Mouse (Mus musculus) layer of hippocampus, postnatal 14 days (tissue): ENCODE measurements around the gene Tlnrd1. TPM values are rescaled to one million over a fixed set of nuclear protein-coding genes. Genes with fewer than 3 reads are reported as not detected.

Source experiments
- DNase-seq, 2 experiments: peaks; one replicate each; pipeline ENCODE4 v3.0.0; 2021 to 2022; ENCODE audit warnings: low spot score in 2 of 2, mixed read lengths in 1 of 2
- total RNA-seq, 2 experiments: library from RNA; stranded (reverse); gene quantifications; 2 replicates each; pipeline ENCODE4 v1.2.3; 2021

Tlnrd1 gene
- total RNA-seq, 2 experiments from 2014 or later, result 16.7 to 17.4 TPM

- DNase-seq, result no peak
Measured at GRCm38 (mm10) chr7:83884921-83885532, 922 bp upstream of the Tlnrd1 start.

GRCm38 (mm10) chr7:83883276-83884020, 657 bp downstream of the Tlnrd1 start:
- peak; percentile 44 to 46 for DNase-seq

- peak in 1 of 2 experiments; percentile 45 for DNase-seq
Measured at GRCm38 (mm10) chr7:83882633-83883275, 1.4 kb downstream of the Tlnrd1 start.

DNA sequence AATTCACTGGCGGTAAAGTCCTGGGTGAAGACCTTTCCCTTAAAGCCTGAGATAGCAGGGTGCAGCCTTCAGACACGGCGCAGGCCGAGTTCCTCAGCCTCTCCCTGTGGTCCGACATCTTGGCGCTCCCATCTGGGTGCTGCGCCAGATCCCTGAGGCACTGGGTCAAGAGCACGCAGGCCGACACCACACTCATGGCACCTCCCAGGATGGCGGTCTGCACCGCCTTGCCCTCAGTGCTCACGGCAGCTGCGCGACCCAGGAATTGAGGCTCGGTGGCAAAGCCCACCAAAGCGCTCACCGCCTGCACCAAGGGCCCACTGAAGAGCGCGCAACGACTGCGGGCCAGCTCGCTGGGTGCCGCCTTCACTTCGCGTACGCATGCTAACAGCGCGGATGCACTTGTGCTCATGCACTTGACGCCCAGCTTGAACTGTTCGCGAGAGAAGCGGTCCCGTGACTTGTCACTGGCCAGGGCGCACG, 1.9 kb downstream of the Tlnrd1 start:
- DNase-seq, result no peak

- peak in 1 of 2 experiments; percentile 12 for DNase-seq
Measured at GRCm38 (mm10) chr7:83878676-83879448, 5.2 kb downstream of the Tlnrd1 start.

DNA sequence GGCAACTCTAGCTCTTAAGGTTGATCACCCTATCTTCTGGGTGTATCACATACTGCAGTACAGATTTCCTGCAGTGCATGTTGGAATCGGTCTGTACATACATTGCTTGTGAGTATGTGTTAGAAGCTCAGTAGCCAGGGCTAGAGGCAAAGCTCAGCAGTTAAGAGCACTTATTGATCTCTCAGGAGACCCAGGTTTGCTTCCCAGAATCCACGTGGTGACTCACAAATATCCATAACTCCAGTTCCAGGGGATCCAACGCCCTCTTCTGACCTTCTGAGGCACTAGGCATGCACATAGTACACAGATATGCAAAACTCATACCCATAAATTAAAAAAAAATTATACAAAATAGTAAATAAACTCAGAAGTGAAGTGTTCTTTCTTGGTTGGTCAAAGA, 7.0 kb downstream of the Tlnrd1 start:
- no peak for DNase-seq

- no peak for DNase-seq
Measured at GRCm38 (mm10) chr7:83869839-83870543, 14.1 kb downstream of the Tlnrd1 start.

GRCm38 (mm10) chr7:83868200-83868599, 15.9 kb downstream of the Tlnrd1 start:
- DNase-seq, result no peak

- no peak for DNase-seq
Measured at GRCm38 (mm10) chr7:83863554-83863953, 20.6 kb downstream of the Tlnrd1 start.

- no peak for DNase-seq
Measured at GRCm38 (mm10) chr7:83859378-83860083, 24.6 kb downstream of the Tlnrd1 start.

DNA sequence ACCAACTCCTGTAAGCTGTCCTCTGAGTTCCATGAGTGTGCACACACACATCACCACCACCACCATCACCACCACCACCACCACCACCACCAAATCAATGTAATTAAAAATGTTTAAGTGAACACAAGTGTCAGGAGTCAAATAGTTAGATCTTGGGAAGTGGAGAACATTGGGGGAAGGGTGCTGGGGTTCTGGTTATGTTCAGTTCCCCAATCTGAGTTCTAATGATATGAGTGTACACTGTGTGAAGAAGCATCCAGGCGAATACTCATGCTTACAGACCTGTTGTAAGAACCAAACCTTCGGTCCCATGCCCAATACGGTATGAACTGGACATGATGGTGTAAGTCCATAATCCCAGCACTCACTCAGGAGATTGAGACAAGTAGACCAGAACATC, 26.2 kb downstream of the Tlnrd1 start:
- no peak for DNase-seq

DNA sequence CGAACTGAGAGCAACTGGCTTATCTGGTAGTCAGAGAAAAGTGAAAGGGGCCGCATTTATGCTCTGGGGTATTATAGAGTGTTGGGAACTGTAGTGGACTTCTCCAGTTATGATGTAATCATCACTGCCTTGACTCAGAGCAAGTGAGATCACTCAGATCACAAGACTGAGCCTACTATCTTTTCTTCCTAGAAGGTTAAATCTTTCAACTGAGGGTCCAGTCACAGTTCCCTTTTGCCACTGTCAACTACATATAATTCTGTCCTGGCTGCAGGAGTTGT, 27.0 kb downstream of the Tlnrd1 start:
- DNase-seq, result no peak

DNA sequence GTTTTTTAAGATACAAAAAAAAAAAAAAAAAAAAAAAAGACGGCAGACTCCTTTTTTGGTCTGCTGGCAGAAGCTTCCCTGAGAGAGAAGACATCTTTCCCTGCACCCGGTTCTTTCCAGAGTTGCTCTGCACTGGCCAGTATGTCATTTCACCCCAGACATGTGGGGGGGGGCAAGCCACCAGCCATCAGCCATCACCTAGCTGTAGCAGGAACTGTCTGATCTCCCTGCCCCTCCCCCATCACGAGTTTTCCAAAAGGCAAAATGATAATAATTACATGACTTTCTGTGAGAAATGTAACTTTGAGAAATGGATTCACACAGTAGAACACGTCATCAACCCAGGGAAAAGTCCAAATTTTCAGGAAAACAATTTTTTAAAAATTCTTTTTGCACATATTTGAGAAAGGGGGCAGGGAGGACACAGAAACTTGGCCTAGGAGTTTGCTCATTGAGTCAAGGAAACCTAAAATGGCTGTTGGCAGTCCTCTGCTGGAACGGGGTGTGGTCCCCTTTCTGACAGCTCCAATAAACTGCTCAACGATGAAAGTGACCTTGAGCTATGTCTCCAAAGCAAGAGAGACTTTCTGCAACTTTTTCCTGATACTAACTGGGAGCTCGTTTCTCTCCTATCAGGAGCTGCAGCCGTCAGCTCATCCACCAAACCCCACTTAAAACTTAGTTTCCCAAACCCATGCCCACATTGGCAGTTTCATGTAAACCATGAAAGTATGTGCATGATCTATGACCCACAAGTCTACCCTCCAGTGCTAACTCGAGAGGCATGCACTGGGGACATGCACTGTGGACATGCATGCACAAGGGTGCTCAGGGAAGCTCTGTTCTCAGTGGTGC, 27.5 kb downstream of the Tlnrd1 start:
- DNase-seq, result no peak

GRCm38 (mm10) chr7:83855203-83855602, 28.9 kb downstream of the Tlnrd1 start:
- no peak for DNase-seq

GRCm38 (mm10) chr7:83852381-83853380, 31.4 kb downstream of the Tlnrd1 start:
- peak in 1 of 2 experiments; percentile 12 for DNase-seq

- no peak for DNase-seq
Measured at GRCm38 (mm10) chr7:83851569-83852380, 32.3 kb downstream of the Tlnrd1 start.
